Mouse (Mus musculus): ENCODE results near the gene Hectd2. TPM values are rescaled to one million over a fixed set of nuclear protein-coding genes. Genes with fewer than 3 reads are reported as not detected.

Gene Hectd2
- polyA plus RNA-seq (2014; fragmentation: Nextera tagmentation; extraction: Ambion mirVana) = 5.5 and 5.6 TPM in 2 replicates

GRCm38 (mm10) chr19:36554046-36554784 lies at the start of gene Hectd2:
Hectd2 (plus strand) TSS chr19:36554639.
- Histone ChIP-seq H3K4me2 (ENCODE audit: low read depth, low read length, severe bottlenecking) (peak within 1 kb of the TSS; percentile 92), H3K4me1 (replicated peaks; ENCODE audit: control insufficient read depth, insufficient read depth, low read length) (no peaks in the 10 kb centered on the region)

GRCm38 (mm10) chr19:36504716-36505115 lies 49.7 kb upstream of the Hectd2 start:
- Histone ChIP-seq H3K27ac (ENCODE audit: low read depth, low read length) (no peak overlapping the region), H3K9ac (ENCODE audit: low read length) (no peak overlapping the region), H3K27me3 (ENCODE audit: control insufficient read depth, insufficient read depth, low read length) (no peaks in the 10 kb centered on the region), H3K9me3 (ENCODE audit: control insufficient read depth, low read length) (no peaks in the 10 kb centered on the region), H3K4me1 (replicated peaks; ENCODE audit: control insufficient read depth, insufficient read depth, low read length) (no peaks in the 10 kb centered on the region), H3K4me3 (ENCODE audit: low read depth, low read length) (no peak overlapping the region), H3K36me3 (ENCODE audit: control insufficient read depth, insufficient read depth, low read length) (no peaks in the 10 kb centered on the region), H3K4me2 (ENCODE audit: low read depth, low read length, severe bottlenecking) (no peak overlapping the region)
- DNase-seq (ENCODE audit: low spot score) = no peak
- 90% methylated on average over 2 of the region's 2 CpGs for WGBS
- no peak for ATAC-seq (replicated peaks; ENCODE audit: low FRiP score)

More at GRCm38 (mm10) chr19:36554046-36554784, at the start of gene Hectd2:
- Histone ChIP-seq H3K27ac (ENCODE audit: low read depth, low read length) (no peak within 1 kb of the TSS), H3K9ac (ENCODE audit: low read length) (peak within 1 kb of the TSS; percentile 86), H3K36me3 (ENCODE audit: control insufficient read depth, insufficient read depth, low read length) (no peaks in the 10 kb centered on the region), H3K9me3 (ENCODE audit: control insufficient read depth, low read length) (no peaks in the 10 kb centered on the region), H3K4me3 (ENCODE audit: low read depth, low read length) (peak within 1 kb of the TSS; percentile 78), H3K27me3 (ENCODE audit: control insufficient read depth, insufficient read depth, low read length) (peaks cover 10% of the 10 kb centered on the region; the same call in 1 of the 2 replicates)
- under 1% methylated on average over 56 of the region's 92 CpGs for WGBS
- DNase-seq (ENCODE audit: low spot score) (peak; percentile 81), ATAC-seq (replicated peaks; ENCODE audit: low FRiP score) (peak; percentile 86)

- no peak overlapping the region for H3K9ac ChIP-seq (ENCODE audit: low read length)
- H3K9me3 ChIP-seq (ENCODE audit: control insufficient read depth, low read length) = no peaks in the 10 kb centered on the region
- H3K27me3 ChIP-seq (ENCODE audit: control insufficient read depth, insufficient read depth, low read length) = no peaks in the 10 kb centered on the region
- no peaks in the 10 kb centered on the region for H3K36me3 ChIP-seq (ENCODE audit: control insufficient read depth, insufficient read depth, low read length)
- H3K4me3 ChIP-seq (ENCODE audit: low read depth, low read length) = no peak overlapping the region
- H3K4me1 ChIP-seq (replicated peaks; ENCODE audit: control insufficient read depth, insufficient read depth, low read length) = no peaks in the 10 kb centered on the region
- 80% methylated on average over 1 of the region's 1 CpGs for WGBS
- H3K4me2 ChIP-seq (ENCODE audit: low read depth, low read length, severe bottlenecking) = no peak overlapping the region
- no peak overlapping the region for H3K27ac ChIP-seq (ENCODE audit: low read depth, low read length)
- ATAC-seq (replicated peaks; ENCODE audit: low FRiP score) = no peak
- DNase-seq (ENCODE audit: low spot score) = no peak
Observed at GRCm38 (mm10) chr19:36511305-36511704, 43.1 kb upstream of the Hectd2 start.

DNA sequence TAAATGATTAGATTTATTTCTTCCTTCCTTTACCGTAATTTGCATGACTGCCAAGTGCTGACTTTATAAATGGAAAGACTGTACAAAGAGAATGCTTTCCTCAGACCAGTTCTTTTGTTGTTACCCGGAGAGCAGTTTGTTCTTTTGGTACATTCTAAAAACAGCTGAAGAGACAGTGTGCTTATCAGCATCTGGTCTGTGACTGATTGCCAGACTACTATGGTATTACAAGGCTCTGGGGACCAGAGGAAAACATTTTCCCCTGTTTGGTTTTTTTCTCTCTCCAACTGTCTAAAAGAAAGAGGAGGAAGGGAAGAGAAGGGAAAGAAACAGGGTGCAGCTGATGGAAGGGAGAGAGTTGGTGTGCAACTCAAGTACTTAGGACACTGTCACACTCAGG lies 36.0 kb upstream of the Hectd2 start:
- Histone ChIP-seq H3K4me3 (ENCODE audit: low read depth, low read length) (no peak overlapping the region), H3K27me3 (ENCODE audit: control insufficient read depth, insufficient read depth, low read length) (no peaks in the 10 kb centered on the region), H3K4me2 (ENCODE audit: low read depth, low read length, severe bottlenecking) (no peak overlapping the region), H3K27ac (ENCODE audit: low read depth, low read length) (no peak overlapping the region), H3K9me3 (ENCODE audit: control insufficient read depth, low read length) (no peaks in the 10 kb centered on the region), H3K4me1 (replicated peaks; ENCODE audit: control insufficient read depth, insufficient read depth, low read length) (no peaks in the 10 kb centered on the region), H3K36me3 (ENCODE audit: control insufficient read depth, insufficient read depth, low read length) (no peaks in the 10 kb centered on the region), H3K9ac (ENCODE audit: low read length) (no peak overlapping the region)
- no peak for ATAC-seq (replicated peaks; ENCODE audit: low FRiP score)
- DNase-seq (ENCODE audit: low spot score) = no peak
- WGBS = 75% methylated on average over 2 of the region's 2 CpGs

GRCm38 (mm10) chr19:36521568-36521967 lies 32.9 kb upstream of the Hectd2 start:
- no peak overlapping the region for H3K27ac ChIP-seq (ENCODE audit: low read depth, low read length)
- WGBS = 86% methylated on average over 2 of the region's 2 CpGs
- H3K9ac ChIP-seq (ENCODE audit: low read length) = no peak overlapping the region
- H3K9me3 ChIP-seq (ENCODE audit: control insufficient read depth, low read length) = no peaks in the 10 kb centered on the region
- no peaks in the 10 kb centered on the region for H3K36me3 ChIP-seq (ENCODE audit: control insufficient read depth, insufficient read depth, low read length)
- no peak for DNase-seq (ENCODE audit: low spot score)
- no peak overlapping the region for H3K4me3 ChIP-seq (ENCODE audit: low read depth, low read length)
- no peak overlapping the region for H3K4me2 ChIP-seq (ENCODE audit: low read depth, low read length, severe bottlenecking)
- no peaks in the 10 kb centered on the region for H3K27me3 ChIP-seq (ENCODE audit: control insufficient read depth, insufficient read depth, low read length)
- H3K4me1 ChIP-seq (replicated peaks; ENCODE audit: control insufficient read depth, insufficient read depth, low read length) = no peaks in the 10 kb centered on the region
- ATAC-seq (replicated peaks; ENCODE audit: low FRiP score) = no peak

- WGBS = 78% methylated on average over 3 of the region's 3 CpGs
- no peak for DNase-seq (ENCODE audit: low spot score)
- Histone ChIP-seq H3K27ac (ENCODE audit: low read depth, low read length) (no peak overlapping the region), H3K36me3 (ENCODE audit: control insufficient read depth, insufficient read depth, low read length) (no peaks in the 10 kb centered on the region), H3K4me3 (ENCODE audit: low read depth, low read length) (no peak overlapping the region), H3K9ac (ENCODE audit: low read length) (no peak overlapping the region), H3K27me3 (ENCODE audit: control insufficient read depth, insufficient read depth, low read length) (no peaks in the 10 kb centered on the region), H3K9me3 (ENCODE audit: control insufficient read depth, low read length) (no peaks in the 10 kb centered on the region), H3K4me2 (ENCODE audit: low read depth, low read length, severe bottlenecking) (no peak overlapping the region), H3K4me1 (replicated peaks; ENCODE audit: control insufficient read depth, insufficient read depth, low read length) (no peaks in the 10 kb centered on the region)
- no peak for ATAC-seq (replicated peaks; ENCODE audit: low FRiP score)
Observed at GRCm38 (mm10) chr19:36522558-36523195, 31.8 kb upstream of the Hectd2 start.

- Histone ChIP-seq H3K4me3 (ENCODE audit: low read depth, low read length) (no peak overlapping the region), H3K36me3 (ENCODE audit: control insufficient read depth, insufficient read depth, low read length) (no peaks in the 10 kb centered on the region), H3K4me1 (replicated peaks; ENCODE audit: control insufficient read depth, insufficient read depth, low read length) (no peaks in the 10 kb centered on the region), H3K27me3 (ENCODE audit: control insufficient read depth, insufficient read depth, low read length) (no peaks in the 10 kb centered on the region), H3K9ac (ENCODE audit: low read length) (no peak overlapping the region), H3K9me3 (ENCODE audit: control insufficient read depth, low read length) (no peaks in the 10 kb centered on the region), H3K4me2 (ENCODE audit: low read depth, low read length, severe bottlenecking) (no peak overlapping the region), H3K27ac (ENCODE audit: low read depth, low read length) (no peak overlapping the region)
- ATAC-seq (replicated peaks; ENCODE audit: low FRiP score) = no peak
- DNase-seq (ENCODE audit: low spot score) = no peak
Observed at GRCm38 (mm10) chr19:36525071-36525470, 29.4 kb upstream of the Hectd2 start.

GRCm38 (mm10) chr19:36533082-36533481 lies 21.4 kb upstream of the Hectd2 start:
- no peak overlapping the region for H3K27ac ChIP-seq (ENCODE audit: low read depth, low read length)

More at GRCm38 (mm10) chr19:36533082-36533481, 21.4 kb upstream of the Hectd2 start:
- Histone ChIP-seq H3K4me2 (ENCODE audit: low read depth, low read length, severe bottlenecking) (no peak overlapping the region), H3K36me3 (ENCODE audit: control insufficient read depth, insufficient read depth, low read length) (no peaks in the 10 kb centered on the region), H3K4me3 (ENCODE audit: low read depth, low read length) (no peak overlapping the region), H3K9ac (ENCODE audit: low read length) (no peak overlapping the region), H3K4me1 (replicated peaks; ENCODE audit: control insufficient read depth, insufficient read depth, low read length) (peaks cover 16% of the 10 kb centered on the region), H3K27me3 (ENCODE audit: control insufficient read depth, insufficient read depth, low read length) (peaks cover 6% of the 10 kb centered on the region; the same call in 1 of the 2 replicates), H3K9me3 (ENCODE audit: control insufficient read depth, low read length) (no peaks in the 10 kb centered on the region)
- DNase-seq (ENCODE audit: low spot score) (no peak), ATAC-seq (replicated peaks; ENCODE audit: low FRiP score) (no peak)
- WGBS = 44% methylated on average over 5 of the region's 5 CpGs
